In genomic region chr7:31156034-31156928, GRCm38 (mm10) we compare ENCODE assay signal across 8 mouse cellular contexts. TPM values are rescaled to one million over a fixed set of nuclear protein-coding genes. Genes with fewer than 3 reads are reported as not detected.
A peak's percentile ranks its signal among the peaks of the same experiment; 100 is the strongest.
DNase-seq lines count a peak whose midpoint lies in the region; ATAC-seq and TF ChIP-seq lines count a peak whose summit lies in the region.

No protein-coding gene starts in this region.

- no peak overlapping the region for H3K9ac ChIP-seq in forebrain, postnatal 0 days
- no peak overlapping the region for H3K9ac ChIP-seq in forebrain, embryonic 15.5 days (replicated peaks)
- peak overlapping the region; percentile 61 for H3K9ac ChIP-seq in ES-Bruce4 (ENCODE audit: low read depth, poor library complexity, severe bottlenecking)
- H3K9ac ChIP-seq in limb, embryonic 13.5 days, result no peak overlapping the region

- H3ac ChIP-seq in myocyte (ENCODE audit: control insufficient read depth, insufficient read length), result no peak overlapping the region

- no peak overlapping the region for H3K27ac ChIP-seq in forebrain, postnatal 0 days (ENCODE audit: low read depth, low read length)
- no peak overlapping the region for H3K27ac ChIP-seq in forebrain, embryonic 15.5 days (replicated peaks)
- peak overlapping the region; percentile 92 for H3K27ac ChIP-seq in ES-Bruce4 (ENCODE audit: insufficient read depth, low read length)
- H3K27ac ChIP-seq in limb, embryonic 13.5 days, result peak overlapping the region; percentile 33; the same call in 1 of the 2 replicates

- H3K9me3 ChIP-seq in forebrain, postnatal 0 days (ENCODE audit: low read length), result no peaks in the 10 kb centered on the region
- H3K9me3 ChIP-seq in forebrain, embryonic 15.5 days, result no peaks in the 10 kb centered on the region
- H3K9me3 ChIP-seq in ES-Bruce4 (replicated peaks; ENCODE audit: control insufficient read depth, insufficient read depth, low read length, poor library complexity, severe bottlenecking), result no peaks in the 10 kb centered on the region
- no peaks in the 10 kb centered on the region for H3K9me3 ChIP-seq in limb, embryonic 13.5 days

- no peak overlapping the region for H3K4me2 ChIP-seq in forebrain, postnatal 0 days (ENCODE audit: low read depth)
- no peak overlapping the region for H3K4me2 ChIP-seq in forebrain, embryonic 15.5 days (replicated peaks)
- H3K4me2 ChIP-seq in limb, embryonic 13.5 days (replicated peaks), result 0 out of 2 replicates have a peak overlapping the region, but pooled peaks have one; percentile 21
- peak overlapping the region; percentile 36 for H3K4me2 ChIP-seq in myocyte (ENCODE audit: low read depth)

- no peaks in the 10 kb centered on the region for H3K36me3 ChIP-seq in forebrain, postnatal 0 days (ENCODE audit: insufficient read depth)
- H3K36me3 ChIP-seq in forebrain, embryonic 15.5 days, result no peaks in the 10 kb centered on the region
- no peaks in the 10 kb centered on the region for H3K36me3 ChIP-seq in ES-Bruce4 (ENCODE audit: control insufficient read depth, insufficient read depth, low read length, poor library complexity, severe bottlenecking)
- no peaks in the 10 kb centered on the region for H3K36me3 ChIP-seq in limb, embryonic 13.5 days
- no peaks in the 10 kb centered on the region for H3K36me3 ChIP-seq in myocyte (ENCODE audit: control insufficient read depth, insufficient read depth)

- no peaks in the 10 kb centered on the region for H3K79me2 ChIP-seq in myocyte (ENCODE audit: control insufficient read depth, insufficient read depth)

- no peak overlapping the region for H3K4me3 ChIP-seq in forebrain, postnatal 0 days (ENCODE audit: low read depth, low read length)
- no peak overlapping the region for H3K4me3 ChIP-seq in forebrain, embryonic 15.5 days
- peak overlapping the region; percentile 74 for H3K4me3 ChIP-seq in ES-Bruce4 (ENCODE audit: low read depth, low read length)
- no peak overlapping the region for H3K4me3 ChIP-seq in limb, embryonic 13.5 days
- no peak overlapping the region for H3K4me3 ChIP-seq in myocyte

- 56% methylated on average over 16 of the region's 19 CpGs for WGBS in forebrain, postnatal 0 days
- WGBS in forebrain, embryonic 15.5 days, result 47% methylated on average over 18 of the region's 19 CpGs
- WGBS in limb, embryonic 13.5 days, result 31% methylated on average over 17 of the region's 19 CpGs

- TF ChIP-seq POLR2A in ES-Bruce4 (IDR thresholded peaks at IDR 0.05; ENCODE audit: insufficient read depth, low read length), result no peak
- no peak for TF ChIP-seq POLR2A in myocyte (IDR thresholded peaks at IDR 0.05; ENCODE audit: insufficient read length, low read depth)

- TF ChIP-seq CTCF in forebrain, postnatal 0 days (IDR thresholded peaks at IDR 0.05; ENCODE audit: low read depth), result peak; percentile 33
- peak; percentile 50 for TF ChIP-seq CTCF in ES-Bruce4 (IDR thresholded peaks at IDR 0.05; ENCODE audit: low read depth, low read length)

- 0 out of 2 replicates have a peak, but pooled peaks have one; percentile 39 for TF ChIP-seq EP300 in ES-Bruce4 (IDR thresholded peaks at IDR 0.05; ENCODE audit: insufficient read depth, low read depth, low read length)

- no peak for DNase-seq in forebrain, postnatal 0 days
- peak; percentile 50 for DNase-seq in gastrocnemius, postnatal 25 days
- DNase-seq in left cerebral cortex, postnatal 4 days, result no peak
- no peak for DNase-seq in urinary bladder, postnatal 14 days (ENCODE audit: low spot score)

- peaks cover 6% of the 10 kb centered on the region; the same call in 1 of the 2 replicates for H3K4me1 ChIP-seq in forebrain, postnatal 0 days (ENCODE audit: insufficient read depth)
- peaks cover 9% of the 10 kb centered on the region for H3K4me1 ChIP-seq in forebrain, embryonic 15.5 days
- H3K4me1 ChIP-seq in ES-Bruce4 (ENCODE audit: control insufficient read depth, insufficient read depth, low read length), result peaks cover 1% of the 10 kb centered on the region
- H3K4me1 ChIP-seq in limb, embryonic 13.5 days, result peaks cover 15% of the 10 kb centered on the region

- no peaks in the 10 kb centered on the region for H3K27me3 ChIP-seq in forebrain, postnatal 0 days (ENCODE audit: insufficient read depth, low read length)
- H3K27me3 ChIP-seq in forebrain, embryonic 15.5 days, result no peaks in the 10 kb centered on the region
- H3K27me3 ChIP-seq in ES-Bruce4 (ENCODE audit: control insufficient read depth, insufficient read depth, low read length, poor library complexity, severe bottlenecking), result no peaks in the 10 kb centered on the region
- H3K27me3 ChIP-seq in limb, embryonic 13.5 days, result no peaks in the 10 kb centered on the region
- no peaks in the 10 kb centered on the region for H3K27me3 ChIP-seq in myocyte (ENCODE audit: control insufficient read depth, insufficient read depth, insufficient read length)

- intact Hi-C loops in left cerebral cortex, postnatal 4 days (cut with DNase I), result no loop called here

- no peak for ATAC-seq in forebrain, postnatal 0 days
- no peak for ATAC-seq in forebrain, embryonic 15.5 days (replicated peaks)
- no peak for ATAC-seq in limb, embryonic 13.5 days (ENCODE audit: low FRiP score, low read depth)

TF ChIP-seq in myocyte, 11 proteins besides CTCF, POLR2A, EP300 and RAD21:
- TF ChIP-seq MAX (IDR thresholded peaks at IDR 0.05; ENCODE audit: low read depth) (no peak), SRF (IDR thresholded peaks at IDR 0.05; ENCODE audit: control insufficient read depth, insufficient read length, low read depth) (no peak), USF1 (IDR thresholded peaks at IDR 0.05; ENCODE audit: low read depth) (no peak), MYOG (IDR thresholded peaks at IDR 0.05; ENCODE audit: control insufficient read depth in 1 of 3, insufficient read depth in 1 of 3, insufficient read length in 2 of 3, low read depth in 2 of 3) (no peak), REST (IDR thresholded peaks at IDR 0.05; ENCODE audit: insufficient read depth, insufficient read length) (no peak), TCF3 (IDR thresholded peaks at IDR 0.05; ENCODE audit: insufficient read length, low read depth) (no peak), E2F4 (IDR thresholded peaks at IDR 0.05; ENCODE audit: insufficient read depth) (no peak), TCF12 (IDR thresholded peaks at IDR 0.05; ENCODE audit: insufficient read depth, poor library complexity, severe bottlenecking) (no peak), CEBPB (IDR thresholded peaks at IDR 0.05; ENCODE audit: insufficient read depth, poor library complexity, severe bottlenecking) (no peak), MYOD1 (IDR thresholded peaks at IDR 0.05; ENCODE audit: control insufficient read depth in 1 of 3, insufficient read length in 2 of 3, low read depth in 2 of 3) (no peak), POLR2AphosphoS2 (IDR thresholded peaks at IDR 0.05; ENCODE audit: insufficient read length, low read depth) (no peak)
TF ChIP-seq in myocyte: peak in this region for 0.

RNA-seq across cellular contexts. Expression of gene Gramd1a, which starts 0.6 kb away (rescaled TPM):
- total RNA-seq in forebrain, postnatal 0 days (2014; rRNA removed), result 244 and 265 TPM in 2 replicates
- 176 and 178 TPM in 2 replicates for polyA plus RNA-seq in forebrain, postnatal 0 days (2015; fragmentation: Nextera tagmentation; extraction: Ambion mirVana)
- polyA plus RNA-seq in forebrain, embryonic 15.5 days (2015; fragmentation: Nextera tagmentation; extraction: Ambion mirVana), result 246 TPM in 2 replicates
- polyA plus RNA-seq in ES-Bruce4 (2011; ENCODE audit: insufficient read depth, insufficient read length, low read depth, missing spikeins), result 52.0 and 54.9 TPM in 2 replicates
- 10 to 100 TPM; 40.5 to 41.2 TPM for total RNA-seq in gastrocnemius, postnatal 25 days (2021)
- 79.8 and 83.2 TPM in 2 replicates for polyA plus RNA-seq in limb, embryonic 13.5 days (2015; fragmentation: Nextera tagmentation; extraction: Ambion mirVana)
- polyA plus RNA-seq in myocyte (2012; fragmentation: generic; extraction: Trizol), result 25.5 TPM
- 100 to 1,000 TPM; 184 to 195 TPM for total RNA-seq in left cerebral cortex, postnatal 4 days (2021)

RNA-seq across cellular contexts. Expression of gene Scn1b, which starts 29.5 kb away (rescaled TPM):
- total RNA-seq in forebrain, postnatal 0 days (2014; rRNA removed), result 26.7 and 38.0 TPM in 2 replicates
- polyA plus RNA-seq in forebrain, postnatal 0 days (2015; fragmentation: Nextera tagmentation; extraction: Ambion mirVana), result 24.4 and 29.8 TPM in 2 replicates
- polyA plus RNA-seq in forebrain, embryonic 15.5 days (2015; fragmentation: Nextera tagmentation; extraction: Ambion mirVana), result 4.3 and 4.4 TPM in 2 replicates
- polyA plus RNA-seq in ES-Bruce4 (2011; ENCODE audit: insufficient read depth, insufficient read length, low read depth, missing spikeins) (26.1 and 27.5 TPM in 2 replicates), myocyte (2012; fragmentation: generic; extraction: Trizol) (4.1 TPM)
- 100 to 1,000 TPM; 787 to 821 TPM for total RNA-seq in gastrocnemius, postnatal 25 days (2021)
- 4.1 and 4.5 TPM in 2 replicates for polyA plus RNA-seq in limb, embryonic 13.5 days (2015; fragmentation: Nextera tagmentation; extraction: Ambion mirVana)
- 10 to 100 TPM; 58.6 to 66.7 TPM for total RNA-seq in left cerebral cortex, postnatal 4 days (2021)

RNA-seq across cellular contexts. Expression of gene Hpn, which starts 41.2 kb away (rescaled TPM):
- total RNA-seq in forebrain, postnatal 0 days (2014; rRNA removed), result 0.48 TPM in 1 of 2 replicates, not detected in the other
- 0.19 and 0.61 TPM in 2 replicates for polyA plus RNA-seq in forebrain, postnatal 0 days (2015; fragmentation: Nextera tagmentation; extraction: Ambion mirVana)
- 0.36 TPM in 1 of 2 replicates, not detected in the other for polyA plus RNA-seq in forebrain, embryonic 15.5 days (2015; fragmentation: Nextera tagmentation; extraction: Ambion mirVana)
- 27.6 and 28.7 TPM in 2 replicates for polyA plus RNA-seq in ES-Bruce4 (2011; ENCODE audit: insufficient read depth, insufficient read length, low read depth, missing spikeins)
- 10 to 100 TPM; 15.5 to 17.3 TPM for total RNA-seq in gastrocnemius, postnatal 25 days (2021)
- polyA plus RNA-seq in limb, embryonic 13.5 days (2015; fragmentation: Nextera tagmentation; extraction: Ambion mirVana), result 3.0 and 3.2 TPM in 2 replicates
- not detected for polyA plus RNA-seq in myocyte (2012; fragmentation: generic; extraction: Trizol)
- 1 to 10 TPM; 1.4 to 1.6 TPM for total RNA-seq in left cerebral cortex, postnatal 4 days (2021)

Comparison
In these comparisons a context has a peak if more than half of its experiments do, and no peak if none do; other contexts are left out.
1. H3K27ac ChIP-seq: peak in ES-Bruce4 (single experiment) and limb, embryonic 13.5 days (single experiment); none in forebrain, postnatal 0 days (single experiment) and forebrain, embryonic 15.5 days (single experiment).
2. H3K4me2 ChIP-seq: peak in limb, embryonic 13.5 days (single experiment) and myocyte (single experiment); none in forebrain, postnatal 0 days (single experiment) and forebrain, embryonic 15.5 days (single experiment).